Comparison of ENCODE assay signal across 13 mouse cellular contexts in the genomic region with DNA sequence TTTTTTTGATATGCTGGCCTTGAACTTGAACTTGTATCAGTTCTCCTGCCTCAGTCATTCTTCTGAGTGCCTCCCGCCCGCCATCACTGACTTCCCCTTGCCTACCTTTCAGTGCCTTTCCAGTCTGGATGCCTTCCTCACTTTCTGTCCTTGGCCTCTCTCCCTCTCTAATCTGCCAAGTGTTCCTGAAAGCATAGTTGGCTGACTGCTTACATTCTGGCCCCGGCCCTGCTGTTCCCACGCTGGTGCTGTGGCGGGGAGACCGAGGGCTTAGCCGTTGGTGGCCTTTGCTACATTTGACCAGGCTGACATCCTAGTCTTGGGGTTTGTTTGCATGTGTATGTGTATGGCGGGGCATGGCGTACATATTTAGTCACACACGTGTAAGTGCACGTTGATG. TPM values are rescaled to one million over a fixed set of nuclear protein-coding genes. Genes with fewer than 3 reads are reported as not detected.
A peak's percentile ranks its signal among the peaks of the same experiment; 100 is the strongest.
DNase-seq lines count a peak whose midpoint lies in the region; ATAC-seq and TF ChIP-seq lines count a peak whose summit lies in the region.
"Had no signal": no experiment of that assay in that cellular context is flagged by ENCODE, and none has a peak within 500 bp of the region (broad histone marks: within the 10 kb centered on the region; RNA-seq: fewer than 3 reads in every experiment).

No protein-coding gene starts in this region.

- no peak for ATAC-seq in forebrain, postnatal 0 days

- H3K27ac ChIP-seq in forebrain, postnatal 0 days (ENCODE audit: low read depth, low read length), result 0 out of 2 replicates have a peak overlapping the region, but pooled peaks have one; percentile 21
- H3K27ac ChIP-seq in forebrain, embryonic 10.5 days, result no peak overlapping the region

- no peak overlapping the region for H3K4me2 ChIP-seq in forebrain, postnatal 0 days (ENCODE audit: low read depth)
- H3K4me2 ChIP-seq: lung, embryonic 14.5 days had no signal

- intact Hi-C loops in left cerebral cortex, postnatal 4 days (cut with DNase I), result no loop called here

- WGBS in forebrain, postnatal 0 days, result 76% methylated on average over 11 of the region's 11 CpGs
- 95% methylated on average over 11 of the region's 11 CpGs for WGBS in forebrain, embryonic 10.5 days

- no peak overlapping the region for H3K4me3 ChIP-seq in forebrain, postnatal 0 days (ENCODE audit: low read depth, low read length)
- H3K4me3 ChIP-seq in forebrain, embryonic 10.5 days, result no peak overlapping the region
- H3K4me3 ChIP-seq: megakaryocyte, embryonic 14.5 days had no signal

- DNase-seq in forebrain, postnatal 0 days, result no peak
- DNase-seq in forebrain, embryonic 10.5 days (ENCODE audit: extremely low spot score, low spot score), result no peak
- DNase-seq in left cerebral cortex, postnatal 4 days, result peak; percentile 33
- no peak for DNase-seq in left cerebral cortex, adult 8-10 months (ENCODE audit: low spot score in 2 of 2)
- peak; percentile 73 for DNase-seq in brain, adult 2 months (ENCODE audit: low read depth, low spot score)
- DNase-seq in gastrocnemius, postnatal 10 days, result peak; percentile 13
- no peak for DNase-seq in left cerebral cortex, adult 9 months (ENCODE audit: low spot score in 2 of 2)
- no peak for DNase-seq in lung, postnatal 4 days
- DNase-seq: kidney, adult 9 months; lung, embryonic 14.5 days; right cerebral cortex, postnatal 14 days had no signal

- H3K36me3 ChIP-seq in forebrain, postnatal 0 days (ENCODE audit: insufficient read depth), result peaks cover 16% of the 10 kb centered on the region
- H3K36me3 ChIP-seq in forebrain, embryonic 10.5 days (replicated peaks), result peaks cover 48% of the 10 kb centered on the region

- H3K9me3 ChIP-seq in forebrain, postnatal 0 days (ENCODE audit: low read length), result no peaks in the 10 kb centered on the region
- H3K9me3 ChIP-seq in forebrain, embryonic 10.5 days, result no peaks in the 10 kb centered on the region
- H3K9me3 ChIP-seq: G1E; megakaryocyte, embryonic 14.5 days had no signal

- H3K9ac ChIP-seq in forebrain, postnatal 0 days, result no peak overlapping the region
- H3K9ac ChIP-seq: lung, embryonic 14.5 days had no signal

- TF ChIP-seq CTCF in forebrain, postnatal 0 days (IDR thresholded peaks at IDR 0.05; ENCODE audit: low read depth), result no peak

- H3K4me1 ChIP-seq in forebrain, postnatal 0 days (ENCODE audit: insufficient read depth), result no peaks in the 10 kb centered on the region
- H3K4me1 ChIP-seq in forebrain, embryonic 10.5 days, result peaks cover 20% of the 10 kb centered on the region

- no peaks in the 10 kb centered on the region for H3K27me3 ChIP-seq in forebrain, postnatal 0 days (ENCODE audit: insufficient read depth, low read length)
- H3K27me3 ChIP-seq in forebrain, embryonic 10.5 days (ENCODE audit: poor library complexity, severe bottlenecking), result no peaks in the 10 kb centered on the region
- H3K27me3 ChIP-seq: megakaryocyte, embryonic 14.5 days had no signal

RNA-seq across cellular contexts. Expression of gene Mtf1, which starts 14.0 kb away (rescaled TPM):
- 12.1 and 15.6 TPM in 2 replicates for total RNA-seq in forebrain, postnatal 0 days (2014; rRNA removed)
- 24.4 and 30.7 TPM in 2 replicates for polyA plus RNA-seq in forebrain, postnatal 0 days (2015; fragmentation: Nextera tagmentation; extraction: Ambion mirVana)
- polyA plus RNA-seq in forebrain, embryonic 10.5 days (2016; fragmentation: Nextera tagmentation; extraction: Ambion mirVana), result 20.4 and 22.3 TPM in 2 replicates
- 10 to 100 TPM; 25.0 to 27.2 TPM for total RNA-seq in left cerebral cortex, postnatal 4 days (2021)
- total RNA-seq in left cerebral cortex, adult 8-10 months (2022), result 10 to 100 TPM; 22.0 to 29.3 (median 25.0) TPM
- 10 to 100 TPM in 1 of 2 experiments, 1 to 10 TPM in 1; 8.6 to 14.0 TPM for total RNA-seq in gastrocnemius, postnatal 10 days (2021)

RNA-seq across cellular contexts. Expression of gene Yrdc, which starts 34.6 kb away (rescaled TPM):
- total RNA-seq in forebrain, postnatal 0 days (2014; rRNA removed), result 81.7 and 82.2 TPM in 2 replicates
- 67.3 and 70.5 TPM in 2 replicates for polyA plus RNA-seq in forebrain, postnatal 0 days (2015; fragmentation: Nextera tagmentation; extraction: Ambion mirVana)
- 43.1 and 44.1 TPM in 2 replicates for polyA plus RNA-seq in forebrain, embryonic 10.5 days (2016; fragmentation: Nextera tagmentation; extraction: Ambion mirVana)
- total RNA-seq in left cerebral cortex, postnatal 4 days (2021), result 10 to 100 TPM; 40.6 to 45.8 TPM
- 10 to 100 TPM; 30.5 to 41.1 (median 38.8) TPM for total RNA-seq in left cerebral cortex, adult 8-10 months (2022)
- total RNA-seq in gastrocnemius, postnatal 10 days (2021), result 10 to 100 TPM; 10.3 to 11.9 TPM

RNA-seq across cellular contexts. Expression of gene 1110065P20Rik, which starts 35.1 kb away (rescaled TPM):
- 144 and 167 TPM in 2 replicates for total RNA-seq in forebrain, postnatal 0 days (2014; rRNA removed)
- polyA plus RNA-seq in forebrain, postnatal 0 days (2015; fragmentation: Nextera tagmentation; extraction: Ambion mirVana), result 141 and 162 TPM in 2 replicates
- 39.3 and 42.9 TPM in 2 replicates for polyA plus RNA-seq in forebrain, embryonic 10.5 days (2016; fragmentation: Nextera tagmentation; extraction: Ambion mirVana)
- 10 to 100 TPM; 74.1 to 75.1 TPM for total RNA-seq in left cerebral cortex, postnatal 4 days (2021)
- 10 to 100 TPM; 66.4 to 70.2 (median 67.8) TPM for total RNA-seq in left cerebral cortex, adult 8-10 months (2022)
- 10 to 100 TPM; 28.7 to 29.3 TPM for total RNA-seq in gastrocnemius, postnatal 10 days (2021)

RNA-seq across cellular contexts. Expression of gene Maneal, which starts 46.1 kb away (rescaled TPM):
- 35.7 and 41.7 TPM in 2 replicates for total RNA-seq in forebrain, postnatal 0 days (2014; rRNA removed)
- 8.4 and 9.4 TPM in 2 replicates for polyA plus RNA-seq in forebrain, postnatal 0 days (2015; fragmentation: Nextera tagmentation; extraction: Ambion mirVana)
- 2.3 and 2.6 TPM in 2 replicates for polyA plus RNA-seq in forebrain, embryonic 10.5 days (2016; fragmentation: Nextera tagmentation; extraction: Ambion mirVana)
- 10 to 100 TPM; 48.8 to 52.5 TPM for total RNA-seq in left cerebral cortex, postnatal 4 days (2021)
- 10 to 100 TPM; 53.2 to 61.4 (median 57.1) TPM for total RNA-seq in left cerebral cortex, adult 8-10 months (2022)
- under 1 TPM; 0.16 to 0.36 TPM for total RNA-seq in gastrocnemius, postnatal 10 days (2021)
- polyA plus RNA-seq: G1E had no signal

Comparison
In these comparisons a context has a peak if more than half of its experiments do, and no peak if none do; other contexts are left out.
1. DNase-seq: peak in left cerebral cortex, postnatal 4 days (single experiment), brain, adult 2 months (single experiment) and gastrocnemius, postnatal 10 days (single experiment); none in forebrain, postnatal 0 days (single experiment), forebrain, embryonic 10.5 days (single experiment), left cerebral cortex, adult 8-10 months (0 of 2), left cerebral cortex, adult 9 months (0 of 2) and lung, postnatal 4 days (0 of 2).